Mouse (Mus musculus) E14TG2a.4 (cell line): ENCODE results near the gene Syde1.

Experiments
- H3K27me3 ChIP-seq: 2 replicates; pipeline ENCODE4 v1.6.1; 2014; ENCODE audit warnings: low read length, control low read depth; ENCODE audit not compliant: insufficient read depth
- H3K36me3 ChIP-seq: 2 replicates; pipeline ENCODE4 v1.6.1; 2014; ENCODE audit warnings: low read length, control low read depth; ENCODE audit not compliant: insufficient read depth
- H3K4me1 ChIP-seq: replicated peaks from 2 replicates; pipeline ENCODE4 v1.6.1; 2014; ENCODE audit warnings: low read depth, low read length, control low read depth
- H3K4me3 ChIP-seq: replicated peaks from 2 replicates; pipeline ENCODE4 v1.5.1; 2014; ENCODE audit warnings: mild to moderate bottlenecking, low read length
- H3K9me3 ChIP-seq: 2 replicates; pipeline ENCODE4 v1.6.1; 2014; ENCODE audit warnings: low read length, control low read depth
- CTCF ChIP-seq: conservative IDR thresholded peaks from 2 replicates; pipeline ENCODE4 v1.5.1; 2014; ENCODE audit warnings: low read length
- NANOG ChIP-seq: IDR thresholded peaks from 2 replicates; pipeline ENCODE4 v1.6.1; 2014; ENCODE audit warnings: borderline replicate concordance, low read length, mixed read lengths
- POU5F1 ChIP-seq: IDR thresholded peaks from 2 replicates; pipeline ENCODE4 v1.6.1; 2014; ENCODE audit warnings: low read length, borderline replicate concordance

Syde1 gene

GRCm38 (mm10) chr10:78570897-78571296, 20.9 kb downstream of the Syde1 start:
- H3K4me1 ChIP-seq: peaks cover 19% of the 10 kb centered on the region
- no peaks in the 10 kb centered on the region for H3K9me3 ChIP-seq
- H3K36me3 ChIP-seq: no peaks in the 10 kb centered on the region
- no peak overlapping the region for H3K4me3 ChIP-seq
- TF ChIP-seq CTCF (no peak), POU5F1 (no peak), NANOG (no peak)
- peaks cover 6% of the 10 kb centered on the region; the same call in 1 of the 2 replicates for H3K27me3 ChIP-seq

GRCm38 (mm10) chr10:78570416-78570815, 21.3 kb downstream of the Syde1 start:
- Histone ChIP-seq H3K9me3 (no peaks in the 10 kb centered on the region), H3K36me3 (no peaks in the 10 kb centered on the region), H3K4me1 (peaks cover 15% of the 10 kb centered on the region), H3K27me3 (peaks cover 6% of the 10 kb centered on the region; the same call in 1 of the 2 replicates), H3K4me3 (no peak overlapping the region)
- TF ChIP-seq CTCF: no peak
- TF ChIP-seq NANOG: no peak
- TF ChIP-seq POU5F1: no peak

GRCm38 (mm10) chr10:78569686-78570085, 22.1 kb downstream of the Syde1 start:
- H3K27me3 ChIP-seq: peaks cover 6% of the 10 kb centered on the region; the same call in 1 of the 2 replicates
- H3K9me3 ChIP-seq: no peaks in the 10 kb centered on the region
- TF ChIP-seq CTCF (no peak), NANOG (no peak), POU5F1 (no peak)
- no peak overlapping the region for H3K4me3 ChIP-seq
- H3K4me1 ChIP-seq: peaks cover 10% of the 10 kb centered on the region
- H3K36me3 ChIP-seq: no peaks in the 10 kb centered on the region

- peaks cover 10% of the 10 kb centered on the region for H3K4me1 ChIP-seq
- no peaks in the 10 kb centered on the region for H3K36me3 ChIP-seq
- no peak overlapping the region for H3K4me3 ChIP-seq
- peaks cover 6% of the 10 kb centered on the region; the same call in 1 of the 2 replicates for H3K27me3 ChIP-seq
- H3K9me3 ChIP-seq: no peaks in the 10 kb centered on the region
- TF ChIP-seq NANOG (no peak), POU5F1 (no peak), CTCF (no peak)
Measured at GRCm38 (mm10) chr10:78569191-78569590, 22.6 kb downstream of the Syde1 start.

GRCm38 (mm10) chr10:78565070-78565469, 26.7 kb downstream of the Syde1 start:
- 0 out of 2 replicates have a peak, but pooled peaks cover 2% of the 10 kb centered on the region for H3K27me3 ChIP-seq
- no peak for TF ChIP-seq NANOG
- TF ChIP-seq POU5F1: no peak
- no peak overlapping the region for H3K4me3 ChIP-seq
- H3K36me3 ChIP-seq: no peaks in the 10 kb centered on the region
- no peaks in the 10 kb centered on the region for H3K9me3 ChIP-seq
- no peaks in the 10 kb centered on the region for H3K4me1 ChIP-seq

GRCm38 (mm10) chr10:78540943-78541342, 50.8 kb downstream of the Syde1 start:
- Histone ChIP-seq H3K9me3 (no peaks in the 10 kb centered on the region; the same call in 1 of the 2 replicates), H3K4me1 (no peaks in the 10 kb centered on the region), H3K4me3 (no peak overlapping the region)

More at GRCm38 (mm10) chr10:78540943-78541342, 50.8 kb downstream of the Syde1 start:
- no peak for TF ChIP-seq CTCF
- no peak for TF ChIP-seq POU5F1
- TF ChIP-seq NANOG: no peak
- no peaks in the 10 kb centered on the region for H3K36me3 ChIP-seq
- no peaks in the 10 kb centered on the region for H3K27me3 ChIP-seq
